Mouse (Mus musculus) myocyte (in vitro differentiated cells): ENCODE data around the gene Rdh9. TPM values are rescaled to one million over a fixed set of nuclear protein-coding genes. Genes with fewer than 3 reads are reported as not detected.
A peak's percentile ranks its signal among the peaks of the same experiment; 100 is the strongest.

Experiments used
- H3K27me3 ChIP-seq: one replicate; pipeline ENCODE4 v1.6.1; 2011; ENCODE audit not compliant: control insufficient read depth, insufficient read depth, insufficient read length
- H3K36me3 ChIP-seq: one replicate; pipeline ENCODE4 v1.6.1; 2011; ENCODE audit not compliant: control insufficient read depth, insufficient read depth
- H3K4me2 ChIP-seq: one replicate; pipeline ENCODE4 v1.6.1; 2011; ENCODE audit warnings: low read depth, control low read depth
- H3K4me3 ChIP-seq: one replicate; pipeline ENCODE4 v1.5.1; 2011; ENCODE audit warnings: mild to moderate bottlenecking, control low read depth, moderate library complexity
- H3K79me2 ChIP-seq: one replicate; pipeline ENCODE4 v1.6.1; 2011; ENCODE audit not compliant: control insufficient read depth, insufficient read depth
- H3ac ChIP-seq: one replicate; pipeline ENCODE4 v1.6.1; 2011; ENCODE audit not compliant: control insufficient read depth, insufficient read length
- CEBPB ChIP-seq: IDR thresholded peaks from 2 replicates; pipeline ENCODE4 v1.6.1; 2011; ENCODE audit warnings: mild to moderate bottlenecking, moderate library complexity; ENCODE audit not compliant: poor library complexity, insufficient read depth, severe bottlenecking
- E2F4 ChIP-seq: IDR thresholded peaks from one replicate; pipeline ENCODE4 v1.6.1; 2011; ENCODE audit warnings: mild to moderate bottlenecking, control low read depth, moderate library complexity; ENCODE audit not compliant: insufficient read depth
- MAX ChIP-seq: IDR thresholded peaks from one replicate; pipeline ENCODE4 v1.6.1; 2011; ENCODE audit warnings: low read depth, mild to moderate bottlenecking, control low read depth
- MYOD1 ChIP-seq, 3 experiments: IDR thresholded peaks; one replicate each; pipeline ENCODE4 v1.6.1; 2011; ENCODE audit warnings: control low read depth in 2 of 3, low read depth in 2 of 3, mild to moderate bottlenecking in 2 of 3, moderate library complexity in 1 of 3; ENCODE audit not compliant: insufficient read length in 2 of 3, control insufficient read depth in 1 of 3
- MYOG ChIP-seq, 3 experiments: IDR thresholded peaks; one replicate each; pipeline ENCODE4 v1.6.1; 2011; ENCODE audit warnings: control low read depth in 2 of 3, low read depth in 2 of 3, mild to moderate bottlenecking in 2 of 3; ENCODE audit not compliant: insufficient read length in 2 of 3, control insufficient read depth in 1 of 3, insufficient read depth in 1 of 3
- POLR2A ChIP-seq: IDR thresholded peaks from one replicate; pipeline ENCODE4 v1.6.1; 2011; ENCODE audit warnings: low read depth, mild to moderate bottlenecking, control low read depth, moderate library complexity; ENCODE audit not compliant: insufficient read length
- POLR2AphosphoS2 ChIP-seq: IDR thresholded peaks from one replicate; pipeline ENCODE4 v1.6.1; 2011; ENCODE audit warnings: low read depth, control low read depth; ENCODE audit not compliant: insufficient read length
- REST ChIP-seq: IDR thresholded peaks from one replicate; pipeline ENCODE4 v1.6.1; 2011; ENCODE audit warnings: mild to moderate bottlenecking, control low read depth, moderate library complexity; ENCODE audit not compliant: insufficient read depth, insufficient read length
- SRF ChIP-seq: IDR thresholded peaks from one replicate; pipeline ENCODE4 v1.6.1; 2011; ENCODE audit warnings: low read depth; ENCODE audit not compliant: control insufficient read depth, insufficient read length
- TCF12 ChIP-seq: IDR thresholded peaks from one replicate; pipeline ENCODE4 v1.6.1; 2011; ENCODE audit warnings: mild to moderate bottlenecking, control low read depth; ENCODE audit not compliant: poor library complexity, insufficient read depth, severe bottlenecking
- TCF3 ChIP-seq: IDR thresholded peaks from one replicate; pipeline ENCODE4 v1.6.1; 2011; ENCODE audit warnings: low read depth, control low read depth; ENCODE audit not compliant: insufficient read length
- USF1 ChIP-seq: IDR thresholded peaks from one replicate; pipeline ENCODE4 v1.6.1; 2011; ENCODE audit warnings: low read depth, mild to moderate bottlenecking, control low read depth, moderate library complexity
- polyA plus RNA-seq: library from polyadenylated mRNA; unstranded; fragments of >200 nt; fragmentation: generic; extraction: Trizol; gene quantifications from one replicate; pipeline ENCODE4 v1.2.1, GENCODE M21; 2012; ENCODE audit warnings: missing spikeins

The Rdh9 gene
- polyA plus RNA-seq, 1 experiment = 0.02 TPM

- H3K27me3 ChIP-seq = no peaks in the 10 kb centered on the region
- TF ChIP-seq POLR2A (no peak), CEBPB (no peak), TCF3 (no peak), MYOG (IDR thresholded peaks at IDR 0.05; ENCODE audit: control insufficient read depth in 1 of 3, insufficient read depth in 1 of 3, insufficient read length in 2 of 3, low read depth in 2 of 3) (peak in 1 of 3 experiments; percentile 13)
- H3K79me2 ChIP-seq = peaks cover 4% of the 10 kb centered on the region
- H3K36me3 ChIP-seq = peaks cover 13% of the 10 kb centered on the region
- no peak overlapping the region for H3K4me2 ChIP-seq
- no peak overlapping the region for H3K4me3 ChIP-seq
- H3ac ChIP-seq = no peak overlapping the region
Observed at GRCm38 (mm10) chr10:127748847-127749612, 27.2 kb upstream of the Rdh9 start.

DNA sequence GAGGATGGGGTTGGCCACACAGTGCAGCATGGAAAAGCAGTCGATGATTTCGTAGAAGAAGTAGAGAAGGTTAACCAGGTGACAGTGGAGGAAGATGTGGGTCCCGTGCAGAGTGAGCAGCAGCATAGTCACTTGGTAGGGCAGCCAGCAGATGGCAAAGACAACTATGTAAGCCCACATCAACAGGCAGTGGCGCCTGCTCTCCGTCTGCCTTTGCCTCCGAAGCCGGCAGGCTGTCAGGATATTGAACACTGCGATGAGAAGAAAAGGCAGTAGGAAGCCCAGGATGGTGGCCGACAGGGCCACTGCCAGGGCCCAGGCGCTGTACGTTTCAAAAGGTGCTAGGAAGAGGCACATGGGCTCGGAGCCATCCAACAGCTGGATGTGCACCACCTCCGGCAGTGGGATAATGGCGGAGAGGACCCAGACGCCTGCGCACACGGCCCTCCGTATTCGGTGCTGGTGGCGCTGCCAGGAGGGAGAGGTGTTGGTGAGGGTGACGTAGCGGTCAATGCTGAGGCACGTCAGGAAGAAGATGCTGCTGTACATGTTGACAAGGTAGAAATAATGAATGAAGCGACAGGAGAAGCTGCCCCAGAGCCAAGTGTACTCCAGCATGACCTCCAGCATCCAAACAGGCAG lies 25.9 kb upstream of the Rdh9 start:
- TF ChIP-seq REST = no peak
- TF ChIP-seq MYOD1 (IDR thresholded peaks at IDR 0.05; ENCODE audit: control insufficient read depth in 1 of 3, insufficient read length in 2 of 3, low read depth in 2 of 3) = no peak
- TF ChIP-seq CEBPB = no peak
- no peaks in the 10 kb centered on the region for H3K79me2 ChIP-seq

GRCm38 (mm10) chr10:127751548-127751947 lies 24.6 kb upstream of the Rdh9 start, which contains the start of gene Gpr182:
Gpr182 (minus strand) TSS chr10:127751732.
- Histone ChIP-seq H3K36me3 (peaks cover 2% of the 10 kb centered on the region), H3K4me3 (no peak within 1 kb of the TSS), H3K27me3 (no peaks in the 10 kb centered on the region), H3K79me2 (no peaks in the 10 kb centered on the region), H3ac (no peak within 1 kb of the TSS), H3K4me2 (no peak within 1 kb of the TSS)
- TF ChIP-seq USF1 (no peak), POLR2AphosphoS2 (no peak), TCF12 (no peak), MAX (no peak), CEBPB (no peak)

More for the DNA sequence above, 25.9 kb upstream of the Rdh9 start:
- Histone ChIP-seq H3K27me3 (no peaks in the 10 kb centered on the region), H3K4me2 (no peak overlapping the region), H3ac (no peak overlapping the region), H3K4me3 (no peak overlapping the region), H3K36me3 (peaks cover 7% of the 10 kb centered on the region)

GRCm38 (mm10) chr10:127754566-127755166 lies 21.5 kb upstream of the Rdh9 start:
- no peak overlapping the region for H3ac ChIP-seq
- H3K4me2 ChIP-seq = no peak overlapping the region
- H3K27me3 ChIP-seq = no peaks in the 10 kb centered on the region
- TF ChIP-seq E2F4 (no peak), TCF3 (no peak), SRF (no peak)
- H3K36me3 ChIP-seq = no peaks in the 10 kb centered on the region
- H3K79me2 ChIP-seq = no peaks in the 10 kb centered on the region
- H3K4me3 ChIP-seq = no peak overlapping the region

- H3K27me3 ChIP-seq = no peaks in the 10 kb centered on the region
- H3K36me3 ChIP-seq = no peaks in the 10 kb centered on the region
- TF ChIP-seq TCF3 = no peak
- TF ChIP-seq MYOG (IDR thresholded peaks at IDR 0.05; ENCODE audit: control insufficient read depth in 1 of 3, insufficient read depth in 1 of 3, insufficient read length in 2 of 3, low read depth in 2 of 3) = no peak
- TF ChIP-seq E2F4 = no peak
- no peak for TF ChIP-seq USF1
- no peak for TF ChIP-seq POLR2AphosphoS2
- TF ChIP-seq CEBPB = no peak
- no peak for TF ChIP-seq POLR2A
- TF ChIP-seq REST = no peak
- no peak overlapping the region for H3K4me2 ChIP-seq
- no peaks in the 10 kb centered on the region for H3K79me2 ChIP-seq
- H3ac ChIP-seq = no peak overlapping the region
- H3K4me3 ChIP-seq = no peak overlapping the region
Observed at GRCm38 (mm10) chr10:127755246-127755645, 20.9 kb upstream of the Rdh9 start.
